Mouse (Mus musculus): ENCODE results near the gene Yap1.

DNA sequence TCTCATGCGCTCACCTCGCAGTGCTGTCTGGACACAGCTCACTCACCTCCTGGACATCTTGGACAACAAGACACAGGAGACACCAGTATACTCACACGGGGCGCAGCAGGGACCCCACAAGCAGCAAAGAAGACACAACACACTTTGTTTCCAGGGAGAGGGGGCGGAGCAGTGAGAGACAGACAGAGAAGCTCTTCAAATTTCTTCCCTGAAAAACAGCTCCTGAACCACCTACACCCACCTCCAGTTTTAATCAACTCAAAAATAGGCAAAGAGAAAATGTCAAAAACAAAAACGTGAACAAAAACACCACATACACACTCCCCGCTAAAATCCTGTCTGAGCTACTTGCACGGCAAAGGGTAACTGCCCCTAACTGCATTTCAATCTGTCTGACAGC is 48.0 kb downstream of the Yap1 start:
- TF ChIP-seq POLR2A (IDR thresholded peaks at IDR 0.05; ENCODE audit: low read depth, low read length) (no peak), CTCF (IDR thresholded peaks at IDR 0.05; ENCODE audit: extremely low read depth, insufficient read depth, insufficient read length, insufficient replicate concordance) (no peak)
